Mouse (Mus musculus): Measurements from ENCODE around the gene Btaf1.

DNA sequence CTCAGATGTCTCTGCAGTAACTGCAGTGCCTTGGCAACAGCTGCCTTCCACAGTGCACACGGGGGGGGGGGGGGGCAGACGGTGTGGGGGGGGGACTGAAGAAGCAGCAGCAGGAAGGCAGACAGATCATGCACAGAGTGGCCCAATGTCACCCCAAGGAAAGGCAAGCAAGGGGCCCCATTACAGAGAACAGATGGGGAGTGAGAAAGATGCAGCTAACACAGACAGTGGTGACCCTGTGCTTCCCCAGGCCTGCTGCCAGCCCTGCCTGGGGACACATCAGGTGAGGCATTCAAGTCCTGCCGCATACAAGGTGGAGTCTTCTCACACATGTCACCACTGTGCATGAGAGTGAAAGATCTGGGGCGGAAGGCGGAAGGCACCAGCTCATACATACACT, 94.7 kb downstream of the Btaf1 start:
- TF ChIP-seq CTCF (IDR thresholded peaks at IDR 0.05; ENCODE audit: low read depth, low read length) (no peak), POLR2A (IDR thresholded peaks at IDR 0.05; ENCODE audit: extremely low read depth, insufficient read depth, low read length) (no peak)

Data from liver, adult 2 months (tissue).